ENCODE assay signal across 17 mouse cellular contexts in genomic region chr3:157901721-157902120, GRCm38 (mm10).
"Had no signal": no experiment of that assay in that cellular context is flagged by ENCODE, and none has a peak within 500 bp of the region (broad histone marks: within the 10 kb centered on the region; RNA-seq: fewer than 3 reads in every experiment).

No protein-coding gene starts in this region.

- H3K4me1 ChIP-seq: limb, embryonic 12.5 days; limb, embryonic 15.5 days; lung, embryonic 15.5 days; megakaryocyte, embryonic 14.5 days; midbrain, embryonic 10.5 days; midbrain, embryonic 13.5 days had no signal

- H3K4me3 ChIP-seq: limb, embryonic 12.5 days; limb, embryonic 15.5 days; lung, embryonic 15.5 days; megakaryocyte, embryonic 14.5 days; midbrain, embryonic 10.5 days; midbrain, embryonic 13.5 days had no signal

- H3K9ac ChIP-seq: limb, embryonic 12.5 days; limb, embryonic 15.5 days; liver, embryonic 14.5 days; lung, embryonic 15.5 days; midbrain, embryonic 13.5 days had no signal

- H3K36me3 ChIP-seq: limb, embryonic 15.5 days; lung, embryonic 15.5 days; midbrain, embryonic 13.5 days had no signal

- H3K27ac ChIP-seq: limb, embryonic 12.5 days; limb, embryonic 15.5 days; liver, embryonic 14.5 days; lung, embryonic 15.5 days; midbrain, embryonic 10.5 days; midbrain, embryonic 13.5 days had no signal

- ATAC-seq: midbrain, embryonic 13.5 days had no signal

- H3K4me2 ChIP-seq: limb, embryonic 12.5 days; limb, embryonic 15.5 days; lung, embryonic 15.5 days; midbrain, embryonic 13.5 days had no signal

- H3K9me3 ChIP-seq: limb, embryonic 12.5 days; limb, embryonic 15.5 days; lung, embryonic 15.5 days; megakaryocyte, embryonic 14.5 days; midbrain, embryonic 10.5 days; midbrain, embryonic 13.5 days had no signal

- H3K27me3 ChIP-seq: limb, embryonic 12.5 days; limb, embryonic 15.5 days; lung, embryonic 15.5 days; megakaryocyte, embryonic 14.5 days; midbrain, embryonic 13.5 days had no signal

- DNase-seq: kidney, adult 18-20 months; kidney, adult 9 months; kidney, postnatal 10 days; kidney, postnatal 36 days; left cerebral cortex, postnatal 4 days; lung, adult 18-20 months; lung, postnatal 10 days; lung, postnatal 36 days; thymus, adult 18-20 months; thymus, postnatal 36 days had no signal
